Mouse (Mus musculus): ENCODE results near the gene Rflnb. TPM values are rescaled to one million over a fixed set of nuclear protein-coding genes. Genes with fewer than 3 reads are reported as not detected.
A peak's percentile ranks its signal among the peaks of the same experiment; 100 is the strongest.

The Rflnb gene
- polyA plus RNA-seq, 1 experiment = 4.0 TPM

GRCm38 (mm10) chr11:75976748-75977147, 50.8 kb downstream of the Rflnb start:
- Histone ChIP-seq H3K9me3 (replicated peaks; ENCODE audit: control insufficient read depth, insufficient read depth, low read length, poor library complexity, severe bottlenecking) (peaks cover 4% of the 10 kb centered on the region), H3K4me1 (ENCODE audit: control insufficient read depth, insufficient read depth, low read length) (no peaks in the 10 kb centered on the region), H3K36me3 (ENCODE audit: control insufficient read depth, insufficient read depth, low read length, poor library complexity, severe bottlenecking) (no peaks in the 10 kb centered on the region), H3K9ac (ENCODE audit: low read depth, poor library complexity, severe bottlenecking) (no peak overlapping the region), H3K27me3 (ENCODE audit: control insufficient read depth, insufficient read depth, low read length, poor library complexity, severe bottlenecking) (no peaks in the 10 kb centered on the region), H3K27ac (ENCODE audit: insufficient read depth, low read length) (no peak overlapping the region), H3K4me3 (ENCODE audit: low read depth, low read length) (no peak overlapping the region)
- TF ChIP-seq CTCF (IDR thresholded peaks at IDR 0.05; ENCODE audit: low read depth, low read length) (no peak), POLR2A (IDR thresholded peaks at IDR 0.05; ENCODE audit: insufficient read depth, low read length) (no peak), EP300 (IDR thresholded peaks at IDR 0.05; ENCODE audit: insufficient read depth, low read depth, low read length) (no peak)

- Histone ChIP-seq H3K36me3 (ENCODE audit: control insufficient read depth, insufficient read depth, low read length, poor library complexity, severe bottlenecking) (no peaks in the 10 kb centered on the region), H3K27ac (ENCODE audit: insufficient read depth, low read length) (no peak overlapping the region), H3K27me3 (ENCODE audit: control insufficient read depth, insufficient read depth, low read length, poor library complexity, severe bottlenecking) (no peaks in the 10 kb centered on the region), H3K4me3 (ENCODE audit: low read depth, low read length) (no peak overlapping the region), H3K4me1 (ENCODE audit: control insufficient read depth, insufficient read depth, low read length) (no peaks in the 10 kb centered on the region), H3K9ac (ENCODE audit: low read depth, poor library complexity, severe bottlenecking) (no peak overlapping the region), H3K9me3 (replicated peaks; ENCODE audit: control insufficient read depth, insufficient read depth, low read length, poor library complexity, severe bottlenecking) (peaks cover 4% of the 10 kb centered on the region)
- TF ChIP-seq EP300 (IDR thresholded peaks at IDR 0.05; ENCODE audit: insufficient read depth, low read depth, low read length) (no peak), CTCF (IDR thresholded peaks at IDR 0.05; ENCODE audit: low read depth, low read length) (peak; percentile 64), POLR2A (IDR thresholded peaks at IDR 0.05; ENCODE audit: insufficient read depth, low read length) (no peak)
These were observed 53.6 kb downstream of the Rflnb start for GRCm38 (mm10) chr11:75973988-75974387.

DNA sequence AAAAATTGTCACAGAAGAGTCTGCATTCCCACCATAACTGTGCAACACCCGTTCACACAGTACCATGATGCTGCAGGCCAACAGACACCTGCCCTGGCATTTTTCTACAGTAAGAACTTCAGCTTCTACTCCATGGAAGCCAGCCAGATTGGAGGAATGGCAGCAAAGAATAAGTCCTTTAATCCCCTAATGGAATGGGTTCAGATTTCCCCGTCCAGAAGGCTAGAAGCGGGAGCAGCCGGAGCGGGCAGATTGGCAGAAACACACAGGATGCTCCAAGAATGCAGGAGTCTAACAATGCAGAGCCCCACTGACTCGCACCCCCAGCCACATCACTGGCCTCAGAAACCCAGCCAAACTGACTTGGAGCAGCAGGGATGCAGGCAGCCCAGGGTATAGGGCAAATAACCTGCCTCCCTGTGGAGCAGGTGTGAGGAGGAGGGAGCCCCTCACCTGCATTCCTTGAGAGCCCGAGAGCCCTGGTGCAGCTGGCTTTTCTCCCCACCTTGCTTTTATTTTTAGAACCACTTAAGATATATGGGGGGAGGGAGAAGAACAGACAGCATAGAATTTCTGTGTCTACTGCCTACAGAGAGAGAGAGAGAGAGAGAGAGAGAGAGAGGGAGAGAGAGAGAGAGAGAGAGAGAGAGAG, 54.5 kb downstream of the Rflnb start:
- H3K9ac ChIP-seq (ENCODE audit: low read depth, poor library complexity, severe bottlenecking) = no peak overlapping the region
- no peak for TF ChIP-seq EP300 (IDR thresholded peaks at IDR 0.05; ENCODE audit: insufficient read depth, low read depth, low read length)
- TF ChIP-seq POLR2A (IDR thresholded peaks at IDR 0.05; ENCODE audit: insufficient read depth, low read length) = no peak
- no peak for TF ChIP-seq CTCF (IDR thresholded peaks at IDR 0.05; ENCODE audit: low read depth, low read length)
- peaks cover 4% of the 10 kb centered on the region for H3K9me3 ChIP-seq (replicated peaks; ENCODE audit: control insufficient read depth, insufficient read depth, low read length, poor library complexity, severe bottlenecking)
- H3K4me3 ChIP-seq (ENCODE audit: low read depth, low read length) = no peak overlapping the region
- no peak overlapping the region for H3K27ac ChIP-seq (ENCODE audit: insufficient read depth, low read length)
- no peaks in the 10 kb centered on the region for H3K4me1 ChIP-seq (ENCODE audit: control insufficient read depth, insufficient read depth, low read length)
- no peaks in the 10 kb centered on the region for H3K27me3 ChIP-seq (ENCODE audit: control insufficient read depth, insufficient read depth, low read length, poor library complexity, severe bottlenecking)
- no peaks in the 10 kb centered on the region for H3K36me3 ChIP-seq (ENCODE audit: control insufficient read depth, insufficient read depth, low read length, poor library complexity, severe bottlenecking)

DNA sequence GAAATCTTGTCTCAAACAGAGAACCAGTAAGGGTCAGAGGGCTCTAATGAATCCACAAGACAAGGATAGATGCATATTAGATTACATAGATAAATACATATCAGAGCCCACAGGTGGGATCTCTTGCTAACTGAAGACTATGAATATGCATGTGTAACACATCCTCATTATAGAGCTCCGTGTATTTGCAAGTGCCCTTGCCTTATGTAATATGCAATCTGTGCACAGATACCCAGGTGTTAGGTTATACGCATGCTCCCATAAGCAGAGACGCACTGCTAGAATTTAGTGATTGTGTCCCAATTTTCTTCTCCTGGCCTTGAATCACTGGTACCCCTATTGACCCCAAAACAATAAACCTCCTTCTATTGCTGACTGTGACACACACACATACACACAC, 55.4 kb downstream of the Rflnb start:
- Histone ChIP-seq H3K36me3 (ENCODE audit: control insufficient read depth, insufficient read depth, low read length, poor library complexity, severe bottlenecking) (no peaks in the 10 kb centered on the region), H3K27ac (ENCODE audit: insufficient read depth, low read length) (no peak overlapping the region), H3K9ac (ENCODE audit: low read depth, poor library complexity, severe bottlenecking) (no peak overlapping the region), H3K4me1 (ENCODE audit: control insufficient read depth, insufficient read depth, low read length) (no peaks in the 10 kb centered on the region), H3K4me3 (ENCODE audit: low read depth, low read length) (no peak overlapping the region), H3K9me3 (replicated peaks; ENCODE audit: control insufficient read depth, insufficient read depth, low read length, poor library complexity, severe bottlenecking) (peaks cover 4% of the 10 kb centered on the region), H3K27me3 (ENCODE audit: control insufficient read depth, insufficient read depth, low read length, poor library complexity, severe bottlenecking) (no peaks in the 10 kb centered on the region)
- TF ChIP-seq CTCF (IDR thresholded peaks at IDR 0.05; ENCODE audit: low read depth, low read length) (no peak), POLR2A (IDR thresholded peaks at IDR 0.05; ENCODE audit: insufficient read depth, low read length) (no peak)

DNA sequence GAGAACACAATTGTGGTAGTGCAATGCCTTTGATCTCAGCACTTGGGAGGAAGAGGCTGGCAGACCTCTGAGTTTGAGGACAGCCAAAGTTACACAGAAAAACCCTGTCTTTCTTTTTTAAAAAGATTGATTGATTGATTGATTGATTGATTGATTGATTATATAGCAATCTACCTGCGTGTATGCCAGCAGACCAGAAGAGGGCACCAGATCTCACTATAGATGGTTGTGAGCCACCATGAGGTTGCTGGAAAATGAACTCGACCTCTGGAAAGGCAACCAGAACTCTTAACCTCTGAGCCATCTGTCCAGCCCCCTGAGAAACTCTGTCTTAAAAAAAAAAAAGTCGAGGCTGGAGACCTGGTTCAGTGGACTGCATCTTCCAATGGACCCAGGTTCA, 57.0 kb downstream of the Rflnb start:
- Histone ChIP-seq H3K27me3 (ENCODE audit: control insufficient read depth, insufficient read depth, low read length, poor library complexity, severe bottlenecking) (no peaks in the 10 kb centered on the region), H3K4me1 (ENCODE audit: control insufficient read depth, insufficient read depth, low read length) (no peaks in the 10 kb centered on the region)
- no peak for TF ChIP-seq EP300 (IDR thresholded peaks at IDR 0.05; ENCODE audit: insufficient read depth, low read depth, low read length)
- peak; percentile 16 for TF ChIP-seq CTCF (IDR thresholded peaks at IDR 0.05; ENCODE audit: low read depth, low read length)
- TF ChIP-seq POLR2A (IDR thresholded peaks at IDR 0.05; ENCODE audit: insufficient read depth, low read length) = no peak

More for the DNA sequence above, 57.0 kb downstream of the Rflnb start:
- Histone ChIP-seq H3K9ac (ENCODE audit: low read depth, poor library complexity, severe bottlenecking) (no peak overlapping the region), H3K27ac (ENCODE audit: insufficient read depth, low read length) (no peak overlapping the region), H3K36me3 (ENCODE audit: control insufficient read depth, insufficient read depth, low read length, poor library complexity, severe bottlenecking) (no peaks in the 10 kb centered on the region), H3K9me3 (replicated peaks; ENCODE audit: control insufficient read depth, insufficient read depth, low read length, poor library complexity, severe bottlenecking) (peaks cover 4% of the 10 kb centered on the region), H3K4me3 (ENCODE audit: low read depth, low read length) (no peak overlapping the region)

Other genes with a start within 250 kb of the Rflnb start
- gene Doc2b, start 231.7 kb downstream of the Rflnb start, polyA plus RNA-seq (2011; ENCODE audit: insufficient read depth, insufficient read length, low read depth, missing spikeins) = 0.15 and 0.22 TPM in 2 replicates
- 2.3 and 3.7 TPM in 2 replicates for gene Rph3al, start 89.4 kb downstream of the Rflnb start, polyA plus RNA-seq (2011; ENCODE audit: insufficient read depth, insufficient read length, low read depth, missing spikeins)
- not detected in 2 replicates for gene 1700016K19Rik, start 27.9 kb downstream of the Rflnb start, polyA plus RNA-seq (2011; ENCODE audit: insufficient read depth, insufficient read length, low read depth, missing spikeins)
- gene Vps53, start 151.9 kb upstream of the Rflnb start, polyA plus RNA-seq (2011; ENCODE audit: insufficient read depth, insufficient read length, low read depth, missing spikeins) = 24.3 and 26.2 TPM in 2 replicates
- gene Fam57a, start 151.9 kb upstream of the Rflnb start, polyA plus RNA-seq (2011; ENCODE audit: insufficient read depth, insufficient read length, low read depth, missing spikeins) = 7.3 and 9.0 TPM in 2 replicates
- gene Dbil5, start 189.8 kb upstream of the Rflnb start, polyA plus RNA-seq (2011; ENCODE audit: insufficient read depth, insufficient read length, low read depth, missing spikeins) = not detected in 2 replicates
- gene Gemin4, start 189.9 kb upstream of the Rflnb start, polyA plus RNA-seq (2011; ENCODE audit: insufficient read depth, insufficient read length, low read depth, missing spikeins) = 31.6 and 32.2 TPM in 2 replicates
- 9.2 and 12.1 TPM in 2 replicates for gene Mrm3, start 215.9 kb upstream of the Rflnb start, polyA plus RNA-seq (2011; ENCODE audit: insufficient read depth, insufficient read length, low read depth, missing spikeins)
- gene Glod4, start 215.9 kb upstream of the Rflnb start, polyA plus RNA-seq (2011; ENCODE audit: insufficient read depth, insufficient read length, low read depth, missing spikeins) = 163 and 165 TPM in 2 replicates